Mouse (Mus musculus) neural tube, embryonic 12.5 days (tissue): ENCODE results near the gene Gcn1l1. TPM values are rescaled to one million over a fixed set of nuclear protein-coding genes. Genes with fewer than 3 reads are reported as not detected.

Experiments used
- ATAC-seq: fragments of 200-750 bp; cut with Nextera tagmentation; 2 replicates; pipeline ENCODE4 v1.8.0; 2017; ENCODE audit warnings: low read depth, mild to moderate bottlenecking, moderate TSS enrichment, moderate library complexity; ENCODE audit not compliant: low FRiP score
- H3K27ac ChIP-seq: fragments of 300-500 bp; sonication (generic); 2 replicates; pipeline ENCODE4 v1.5.1; 2016
- H3K27me3 ChIP-seq: fragments of 300-500 bp; sonication (generic); replicated peaks from 2 replicates; pipeline ENCODE4 v1.6.1; 2016; ENCODE audit warnings: mild to moderate bottlenecking
- H3K36me3 ChIP-seq: fragments of 300-500 bp; sonication (generic); 2 replicates; pipeline ENCODE4 v1.6.1; 2016; ENCODE audit warnings: mild to moderate bottlenecking
- H3K4me1 ChIP-seq: fragments of 300-500 bp; sonication (generic); 2 replicates; pipeline ENCODE4 v1.6.1; 2016
- H3K4me2 ChIP-seq: fragments of 300-500 bp; sonication (generic); replicated peaks from 2 replicates; pipeline ENCODE4 v1.6.1; 2016; ENCODE audit warnings: mild to moderate bottlenecking
- H3K4me3 ChIP-seq: fragments of 300-500 bp; sonication (generic); 2 replicates; pipeline ENCODE4 v1.5.1; 2016
- H3K9ac ChIP-seq: fragments of 300-500 bp; sonication (generic); 2 replicates; pipeline ENCODE4 v1.6.1; 2016; ENCODE audit warnings: mild to moderate bottlenecking
- H3K9me3 ChIP-seq: fragments of 300-500 bp; sonication (generic); 2 replicates; pipeline ENCODE4 v1.6.1; 2016; ENCODE audit warnings: mild to moderate bottlenecking
- WGBS: fragments of 180-500 bp; shearing (Covaris S2); methylation state at CpG from one replicate; pipeline ENCODE4 v1.1.7; 2016; 5-methylcytosine and 5-hydroxymethylcytosine counted together
- polyA plus RNA-seq: library from polyadenylated mRNA; unstranded; fragments of >200 nt; fragmentation: Nextera tagmentation; extraction: Ambion mirVana; gene quantifications from 2 replicates; pipeline ENCODE4 v1.2.1, GENCODE M21; 2016

The Gcn1l1 gene
- polyA plus RNA-seq, 1 experiment from 2014 or later = 47.1 TPM

DNA sequence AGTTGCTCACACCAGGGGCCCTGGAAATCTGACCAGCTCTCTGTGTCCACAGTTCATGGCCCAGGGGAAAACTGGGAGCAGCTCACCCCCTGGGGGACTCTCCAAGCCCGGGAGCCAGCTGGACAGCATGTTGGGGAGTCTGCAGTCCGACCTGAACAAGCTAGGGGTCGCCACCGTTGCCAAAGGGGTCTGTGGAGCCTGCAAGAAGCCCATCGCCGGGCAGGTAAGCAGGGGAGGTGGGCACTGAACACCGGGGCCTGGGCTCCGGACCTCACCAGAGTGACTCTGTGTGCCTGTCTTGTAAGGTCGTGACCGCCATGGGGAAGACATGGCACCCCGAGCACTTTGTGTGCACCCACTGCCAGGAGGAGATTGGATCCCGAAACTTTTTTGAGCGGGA is 13.3 kb upstream of the Gcn1l1 start:
- H3K4me3 ChIP-seq = no peak overlapping the region
- ATAC-seq = no peak
- no peaks in the 10 kb centered on the region for H3K27me3 ChIP-seq
- H3K9ac ChIP-seq = no peak overlapping the region
- peaks cover 48% of the 10 kb centered on the region for H3K36me3 ChIP-seq
- no peak overlapping the region for H3K4me2 ChIP-seq
- H3K4me1 ChIP-seq = no peaks in the 10 kb centered on the region
- no peak overlapping the region for H3K27ac ChIP-seq
- H3K9me3 ChIP-seq = no peaks in the 10 kb centered on the region
- WGBS = 82% methylated on average over 13 of the region's 13 CpGs

DNA sequence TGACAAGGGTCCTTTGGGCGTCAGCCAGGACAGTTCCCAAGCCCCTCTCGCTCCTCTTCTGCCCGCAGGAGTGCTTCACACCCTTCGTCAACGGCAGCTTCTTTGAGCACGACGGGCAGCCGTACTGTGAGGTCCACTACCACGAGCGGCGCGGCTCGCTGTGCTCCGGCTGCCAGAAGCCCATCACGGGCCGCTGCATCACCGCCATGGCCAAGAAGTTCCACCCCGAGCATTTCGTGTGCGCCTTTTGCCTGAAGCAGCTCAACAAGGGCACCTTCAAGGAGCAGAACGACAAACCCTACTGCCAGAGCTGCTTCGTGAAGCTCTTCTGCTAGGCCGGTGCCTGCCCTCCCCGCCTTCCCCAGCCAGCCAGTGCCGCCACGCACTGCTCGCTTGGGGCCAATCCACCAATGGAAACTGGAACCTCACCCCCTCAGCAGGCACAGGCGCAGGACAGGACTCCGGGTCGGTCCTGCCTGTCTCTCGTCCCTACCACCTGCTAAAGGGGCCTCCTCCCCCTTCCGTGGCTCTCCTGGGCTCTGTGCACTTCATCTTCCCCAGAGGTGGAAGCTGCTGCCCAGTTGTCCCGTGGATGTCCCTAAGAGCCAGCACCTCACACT is 11.1 kb upstream of the Gcn1l1 start:
- ATAC-seq = no peak
- Histone ChIP-seq H3K9ac (no peak overlapping the region), H3K4me1 (no peaks in the 10 kb centered on the region), H3K9me3 (no peaks in the 10 kb centered on the region), H3K27me3 (no peaks in the 10 kb centered on the region), H3K4me2 (no peak overlapping the region), H3K4me3 (no peak overlapping the region), H3K27ac (no peak overlapping the region), H3K36me3 (peaks cover 39% of the 10 kb centered on the region)
- 90% methylated on average over 33 of the region's 33 CpGs for WGBS

DNA sequence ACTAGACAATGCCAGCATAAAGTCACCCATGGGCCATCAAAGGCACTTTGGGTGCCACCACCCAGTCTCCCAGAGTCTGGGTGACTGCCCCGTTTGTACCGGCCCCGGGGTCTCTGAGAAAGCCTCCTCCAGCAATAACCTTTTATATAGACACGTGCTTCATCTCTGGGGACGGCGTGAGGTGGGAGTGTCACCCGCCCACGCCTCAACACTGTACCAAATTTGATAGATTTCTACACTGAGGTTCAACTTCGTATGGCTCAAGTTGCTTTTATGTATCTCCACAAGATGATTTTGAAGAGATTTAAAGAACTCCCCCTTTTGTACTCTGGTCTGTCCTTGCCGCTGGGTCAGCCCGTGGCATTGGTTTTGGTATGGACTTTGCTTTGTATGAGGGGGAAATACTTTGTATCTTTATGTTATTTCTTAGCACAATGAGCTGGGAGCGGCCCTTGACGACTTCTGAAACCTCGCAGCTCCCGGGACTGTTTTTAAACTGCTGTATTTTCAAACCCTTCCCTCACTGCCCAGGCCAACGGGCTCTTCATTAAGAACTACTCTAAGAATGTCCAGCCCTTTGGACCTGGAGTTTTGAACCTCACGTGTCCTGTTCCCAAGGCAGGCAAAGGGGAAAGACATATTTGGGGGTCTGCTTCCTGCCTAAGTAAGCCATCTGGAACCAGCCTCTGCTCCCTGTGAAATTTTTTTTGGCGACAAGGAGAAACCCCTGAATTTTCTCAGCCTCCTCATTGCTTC is 10.3 kb upstream of the Gcn1l1 start:
- H3K27me3 ChIP-seq = no peaks in the 10 kb centered on the region
- H3K4me3 ChIP-seq = no peak overlapping the region
- H3K4me2 ChIP-seq = no peak overlapping the region
- peaks cover 37% of the 10 kb centered on the region for H3K36me3 ChIP-seq
- no peaks in the 10 kb centered on the region for H3K9me3 ChIP-seq
- no peak for ATAC-seq
- 90% methylated on average over 18 of the region's 18 CpGs for WGBS
- no peak overlapping the region for H3K27ac ChIP-seq
- no peaks in the 10 kb centered on the region for H3K4me1 ChIP-seq
- no peak overlapping the region for H3K9ac ChIP-seq

DNA sequence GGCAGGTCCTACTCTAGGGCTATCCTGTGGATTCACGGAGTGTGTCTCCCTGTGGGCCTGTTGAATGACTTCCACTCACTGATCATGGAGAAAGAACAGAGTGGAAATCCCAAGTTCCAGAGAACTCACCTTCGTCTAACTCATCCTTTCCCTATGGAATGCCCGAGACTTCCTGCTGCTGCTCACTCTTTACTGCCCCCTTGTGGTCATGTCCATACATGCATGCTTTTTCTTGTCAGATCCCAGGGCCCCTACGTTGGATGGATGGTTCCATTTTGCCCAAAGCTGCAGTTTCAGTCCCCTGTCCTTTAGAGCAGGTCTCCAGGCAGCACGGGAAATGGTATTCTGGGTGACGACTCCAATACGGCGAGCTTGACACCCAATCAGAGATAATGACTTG is 8.8 kb upstream of the Gcn1l1 start:
- Histone ChIP-seq H3K4me2 (no peak overlapping the region), H3K27ac (no peak overlapping the region), H3K4me1 (peaks cover 11% of the 10 kb centered on the region), H3K27me3 (no peaks in the 10 kb centered on the region), H3K9me3 (no peaks in the 10 kb centered on the region), H3K9ac (no peak overlapping the region), H3K4me3 (no peak overlapping the region), H3K36me3 (peaks cover 37% of the 10 kb centered on the region)
- WGBS = 9% methylated on average over 8 of the region's 8 CpGs
- ATAC-seq = no peak

DNA sequence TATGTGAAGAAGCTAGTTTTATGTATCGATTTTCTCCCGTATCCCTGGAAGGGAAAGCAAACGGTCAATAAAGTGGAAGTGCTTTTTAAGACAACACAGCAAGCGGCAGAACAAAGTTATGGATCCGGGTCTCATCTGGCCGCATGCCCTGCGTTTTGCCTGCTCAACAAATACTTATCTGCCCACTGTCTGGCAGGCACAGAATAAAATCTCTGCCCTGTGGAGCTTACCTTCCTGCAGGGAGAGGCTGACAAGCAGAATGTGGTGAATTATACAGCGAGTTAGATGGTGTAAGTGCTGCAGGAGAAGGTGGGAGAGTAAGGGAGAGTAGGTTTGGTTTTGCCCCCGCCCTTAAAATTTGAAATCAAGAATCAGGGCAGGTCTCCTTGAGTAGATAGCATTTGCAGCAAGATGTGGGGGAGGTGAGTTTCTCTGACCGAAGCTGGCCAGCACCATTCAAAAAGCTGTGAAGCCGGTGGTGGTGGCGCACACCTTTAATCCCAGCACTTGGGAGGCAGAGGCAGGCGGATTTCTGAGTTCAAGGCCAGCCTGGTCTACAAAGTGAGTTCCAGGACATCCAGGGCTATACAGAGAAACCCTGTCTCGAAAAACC is 6.8 kb upstream of the Gcn1l1 start:
- Histone ChIP-seq H3K36me3 (peaks cover 37% of the 10 kb centered on the region), H3K4me3 (no peak overlapping the region), H3K9ac (no peak overlapping the region), H3K4me2 (no peak overlapping the region), H3K27ac (no peak overlapping the region), H3K9me3 (no peaks in the 10 kb centered on the region), H3K27me3 (no peaks in the 10 kb centered on the region), H3K4me1 (peaks cover 11% of the 10 kb centered on the region)
- 94% methylated on average over 14 of the region's 14 CpGs for WGBS
- ATAC-seq = no peak

DNA sequence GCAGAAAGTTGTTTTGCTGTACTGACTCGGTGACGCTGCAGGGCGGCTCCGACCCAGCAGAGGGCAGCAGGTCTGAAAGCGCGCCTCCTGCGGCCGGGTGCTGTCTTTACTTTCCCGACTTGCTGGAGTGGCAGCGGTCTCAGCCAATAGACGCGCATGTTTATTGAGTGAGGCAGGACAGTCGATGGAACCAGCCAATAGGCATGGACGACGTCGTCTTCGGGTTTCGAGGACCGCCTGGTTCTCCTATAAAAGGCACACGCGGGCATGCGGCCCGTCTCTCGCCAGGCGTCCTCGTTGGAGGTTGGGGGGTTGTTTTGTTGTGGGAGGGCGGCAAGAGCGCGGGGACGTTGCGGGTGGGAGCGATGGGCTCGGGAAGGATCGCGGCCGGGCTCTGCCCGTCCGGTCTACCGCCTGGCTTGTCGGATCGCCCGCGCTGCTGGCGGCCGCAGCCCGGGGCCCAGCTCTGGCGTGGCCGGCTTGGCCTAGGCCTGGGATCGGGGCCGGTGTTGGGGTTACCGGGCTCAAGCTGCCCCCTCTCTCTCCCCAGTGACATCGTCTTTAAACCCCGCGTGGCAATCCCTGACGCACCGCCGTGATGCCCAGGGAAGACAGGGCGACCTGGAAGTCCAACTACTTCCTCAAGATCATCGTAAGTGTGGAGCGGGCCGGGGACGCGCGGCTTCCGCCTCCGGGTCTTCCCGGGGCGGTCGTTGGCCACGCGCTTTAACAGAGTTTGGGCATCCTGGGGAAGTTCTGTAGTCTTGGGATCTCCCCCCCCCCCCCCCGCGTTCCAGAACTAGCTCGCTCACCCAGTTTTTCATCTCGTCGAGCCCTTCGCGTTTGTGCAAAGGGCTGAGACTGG is 5.6 kb upstream of the Gcn1l1 start, which contains the start of gene Rplp0:
TSS of gene Rplp0 (plus strand) at position 231 of the 865 bp plus-strand sequence.
- H3K36me3 ChIP-seq = peaks cover 33% of the 10 kb centered on the region
- peak within 1 kb of the TSS; percentile 97 for H3K9ac ChIP-seq
- no peaks in the 10 kb centered on the region for H3K9me3 ChIP-seq
- H3K4me2 ChIP-seq = peak within 1 kb of the TSS; percentile 76
- H3K27me3 ChIP-seq = no peaks in the 10 kb centered on the region
- under 1% methylated on average over 78 of the region's 78 CpGs for WGBS
- ATAC-seq = peak; percentile 98
- peak within 1 kb of the TSS; percentile 96 for H3K4me3 ChIP-seq
- peak within 1 kb of the TSS; percentile 43; the same call in 1 of the 2 replicates for H3K27ac ChIP-seq
- H3K4me1 ChIP-seq = peaks cover 19% of the 10 kb centered on the region

DNA sequence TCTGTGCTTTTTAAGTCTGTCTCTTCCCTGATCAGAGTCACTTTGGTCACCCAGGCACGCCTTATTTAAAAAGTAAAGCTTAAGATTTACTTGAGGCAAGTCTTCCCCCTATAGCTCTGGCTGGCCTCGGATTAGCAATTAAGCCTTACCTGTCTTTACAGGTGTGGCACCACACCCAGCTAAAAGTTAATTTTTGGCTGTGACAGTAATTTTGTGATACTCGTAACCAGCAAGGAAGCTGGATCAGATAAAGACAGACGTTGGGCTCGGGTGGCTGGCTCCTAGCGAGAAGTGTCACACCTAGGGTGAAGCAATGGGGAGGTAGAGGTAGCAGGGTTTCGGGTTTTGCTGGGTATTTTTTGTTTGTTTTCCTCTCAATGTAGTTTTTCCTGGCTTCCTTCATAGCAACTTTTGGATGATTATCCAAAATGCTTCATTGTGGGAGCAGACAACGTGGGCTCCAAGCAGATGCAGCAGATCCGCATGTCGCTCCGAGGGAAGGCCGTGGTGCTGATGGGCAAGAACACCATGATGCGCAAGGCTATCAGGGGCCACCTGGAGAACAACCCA is 4.6 kb upstream of the Gcn1l1 start:
- H3K36me3 ChIP-seq = peaks cover 33% of the 10 kb centered on the region

DNA sequence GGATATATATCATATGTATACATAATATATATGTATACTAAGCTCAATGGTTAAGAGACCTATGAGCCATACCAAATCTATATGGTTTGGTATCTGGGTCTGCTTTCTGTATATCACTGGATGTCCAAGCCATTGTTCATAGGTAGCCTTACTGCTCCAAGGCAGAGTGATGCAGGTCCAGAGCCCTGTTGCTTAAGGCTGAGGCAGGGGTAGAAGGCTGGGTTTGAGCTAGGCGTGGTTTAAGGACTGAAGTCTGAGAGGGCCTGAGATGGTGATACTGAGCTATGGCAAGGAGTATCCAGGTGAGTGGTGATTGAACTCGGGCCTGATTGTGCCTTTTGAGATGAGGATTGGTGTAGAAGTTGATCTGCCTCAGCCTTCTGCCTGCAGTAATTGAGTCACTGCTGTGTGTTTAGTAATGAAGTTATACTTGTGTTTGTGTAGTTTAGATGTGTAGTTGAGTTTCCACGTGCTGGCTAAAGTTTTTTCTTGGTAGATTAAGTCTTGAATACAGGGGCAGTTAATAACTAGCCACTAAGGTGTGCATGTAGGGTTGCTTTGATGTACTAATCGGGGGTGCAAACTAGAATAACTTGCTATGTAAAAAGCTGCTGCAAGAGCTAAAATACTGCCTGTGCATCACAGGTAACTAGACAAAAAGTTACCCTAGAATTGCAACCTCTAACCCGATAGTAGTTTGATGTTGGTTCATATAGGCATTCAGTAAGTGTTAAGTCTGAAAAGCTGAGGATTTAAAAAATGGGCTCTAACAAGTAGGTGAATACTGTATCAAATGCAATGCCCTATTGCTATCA is 1.1 kb upstream of the Gcn1l1 start:
- no peak overlapping the region for H3K4me3 ChIP-seq
- 38% methylated on average over 5 of the region's 5 CpGs for WGBS
- ATAC-seq = no peak

More for the DNA sequence above, 4.6 kb upstream of the Gcn1l1 start:
- H3K9ac ChIP-seq = peak overlapping the region; percentile 97
- ATAC-seq = no peak
- H3K4me2 ChIP-seq = peak overlapping the region; percentile 76
- no peaks in the 10 kb centered on the region for H3K9me3 ChIP-seq
- peaks cover 24% of the 10 kb centered on the region for H3K4me1 ChIP-seq
- no peak overlapping the region for H3K27ac ChIP-seq
- H3K4me3 ChIP-seq = peak overlapping the region; percentile 96
- no peaks in the 10 kb centered on the region for H3K27me3 ChIP-seq
- WGBS = 41% methylated on average over 13 of the region's 13 CpGs

DNA sequence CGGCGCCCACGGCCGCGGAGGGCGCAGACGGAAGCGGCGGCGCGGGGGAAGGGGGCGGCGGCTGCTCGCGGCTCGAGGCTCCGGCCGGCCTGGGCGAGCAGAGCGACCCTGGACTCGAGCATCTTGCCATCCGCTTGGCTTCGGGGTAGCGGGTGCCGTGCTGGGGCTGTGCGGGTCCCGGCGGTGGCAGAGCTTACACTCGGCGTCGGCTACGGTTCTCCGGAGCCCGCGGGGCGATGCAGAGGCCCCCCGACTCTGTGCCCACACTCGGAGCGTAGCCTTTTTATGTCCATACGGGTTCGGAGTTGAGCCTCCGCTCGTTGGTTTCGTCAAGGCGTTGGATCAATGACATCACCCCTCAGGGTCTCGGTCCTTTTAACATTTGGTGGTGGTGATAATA is 349 bp downstream of the Gcn1l1 start:
- Histone ChIP-seq H3K4me2 (peak overlapping the region; percentile 81), H3K36me3 (peaks cover 36% of the 10 kb centered on the region), H3K27ac (peak overlapping the region; percentile 60; the same call in 1 of the 2 replicates), H3K4me3 (peak overlapping the region; percentile 98), H3K4me1 (peaks cover 38% of the 10 kb centered on the region), H3K27me3 (no peaks in the 10 kb centered on the region), H3K9me3 (no peaks in the 10 kb centered on the region), H3K9ac (peak overlapping the region; percentile 89)
- under 1% methylated on average over 44 of the region's 46 CpGs for WGBS
- peak; percentile 42 for ATAC-seq

More for the DNA sequence above, 1.1 kb upstream of the Gcn1l1 start:
- Histone ChIP-seq H3K27ac (no peak overlapping the region), H3K9ac (no peak overlapping the region), H3K4me2 (peak overlapping the region; percentile 81), H3K36me3 (peaks cover 36% of the 10 kb centered on the region), H3K9me3 (no peaks in the 10 kb centered on the region), H3K27me3 (no peaks in the 10 kb centered on the region), H3K4me1 (peaks cover 37% of the 10 kb centered on the region)

DNA sequence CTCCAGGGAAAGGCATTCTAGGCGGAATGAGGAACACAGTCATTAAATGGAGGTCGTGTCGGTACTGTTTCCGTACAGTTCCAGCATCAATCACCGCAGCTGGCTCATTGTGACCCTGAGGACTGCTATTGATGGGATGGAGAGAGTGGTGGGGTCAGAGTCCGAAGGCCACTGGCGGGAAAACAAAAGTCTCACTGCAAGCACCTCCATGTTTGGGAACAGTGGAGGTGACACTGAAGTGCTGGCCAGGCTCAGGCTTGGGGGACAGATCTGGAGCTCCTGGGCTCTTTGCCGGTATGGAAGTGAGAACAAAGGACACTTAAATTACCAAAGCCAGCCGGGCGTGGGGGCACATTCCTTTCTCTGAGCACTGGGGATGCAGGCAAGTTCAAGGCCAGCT is 3.6 kb downstream of the Gcn1l1 start:
- no peak overlapping the region for H3K9ac ChIP-seq
- H3K4me1 ChIP-seq = peaks cover 30% of the 10 kb centered on the region
- H3K4me3 ChIP-seq = no peak overlapping the region
- no peak for ATAC-seq
- no peaks in the 10 kb centered on the region for H3K27me3 ChIP-seq
- no peaks in the 10 kb centered on the region for H3K9me3 ChIP-seq
- peaks cover 33% of the 10 kb centered on the region for H3K36me3 ChIP-seq
- H3K27ac ChIP-seq = no peak overlapping the region
- no peak overlapping the region for H3K4me2 ChIP-seq
- 38% methylated on average over 10 of the region's 10 CpGs for WGBS

DNA sequence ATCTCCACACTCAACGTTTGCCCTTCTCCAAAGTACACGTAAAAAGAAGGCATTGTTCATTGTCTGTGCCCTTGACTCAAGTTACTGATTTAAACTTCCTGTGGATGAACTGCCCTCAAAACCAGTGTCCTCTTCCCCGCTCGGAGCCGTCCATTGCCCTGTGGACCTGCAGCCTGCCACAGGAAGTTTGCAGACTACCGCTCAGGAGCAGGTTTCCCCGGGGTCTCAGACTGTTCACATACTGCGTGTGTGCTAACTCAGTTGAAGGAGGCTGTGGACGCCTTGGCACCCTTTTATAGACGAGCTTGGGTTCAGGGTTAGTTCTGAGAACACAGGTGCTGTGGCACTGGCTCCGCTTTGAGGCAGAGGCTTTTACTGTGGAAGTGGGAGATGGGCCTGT is 4.3 kb downstream of the Gcn1l1 start:
- Histone ChIP-seq H3K9ac (no peak overlapping the region), H3K4me3 (no peak overlapping the region), H3K4me2 (no peak overlapping the region), H3K27me3 (no peaks in the 10 kb centered on the region), H3K9me3 (no peaks in the 10 kb centered on the region), H3K4me1 (peaks cover 24% of the 10 kb centered on the region), H3K27ac (no peak overlapping the region), H3K36me3 (peaks cover 35% of the 10 kb centered on the region)
- no peak for ATAC-seq
- WGBS = 78% methylated on average over 11 of the region's 11 CpGs
